Mouse (Mus musculus) lung, postnatal 36 days (tissue): ENCODE results near the gene Mtx3.
"Not testable (repeated sequence)": the region's sequence is repeated elsewhere in the genome, so short reads cannot be mapped to it uniquely, and the experiment has no call there.

ENCODE experiments used
- DNase-seq: peaks from one replicate; pipeline ENCODE4 v3.0.0; 2022; ENCODE audit warnings: mixed read lengths

The Mtx3 gene

DNA sequence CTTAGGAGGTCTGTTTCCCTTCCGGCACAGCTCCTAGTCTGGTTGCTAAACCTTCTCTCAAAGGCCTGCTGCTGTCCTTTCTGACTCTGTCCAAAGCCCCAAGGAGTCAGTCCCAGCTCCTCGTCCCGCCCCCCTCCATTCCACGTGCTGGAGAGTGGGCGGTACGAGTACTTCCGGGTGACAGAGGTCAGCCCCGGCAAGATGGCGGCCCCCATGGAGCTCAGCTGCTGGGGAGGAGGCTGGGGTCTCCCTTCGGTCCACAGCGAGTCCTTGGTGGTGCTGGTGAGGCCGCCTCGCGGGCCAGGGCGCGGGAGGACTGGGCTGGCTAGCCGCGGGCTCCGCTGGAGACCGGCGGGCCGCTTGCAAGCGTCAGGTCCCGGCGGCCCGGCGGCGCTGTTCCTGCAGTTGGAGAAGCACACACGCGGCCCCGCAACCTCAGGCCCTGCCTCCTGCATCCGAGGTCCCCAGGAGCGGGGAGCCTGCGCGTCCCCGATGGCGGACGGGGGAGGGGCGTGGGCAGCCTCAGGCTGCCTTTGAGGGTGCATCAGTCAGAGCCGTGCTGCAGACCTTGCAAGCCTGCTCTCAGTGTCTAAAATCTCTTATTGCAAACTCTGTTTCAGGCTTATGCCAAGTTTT, at the start of gene Mtx3:
Mtx3 (plus strand) TSS at position 175 of the 636 bp plus-strand sequence.
- peak; percentile 84 for DNase-seq

- no peak for DNase-seq
These were observed 45.7 kb upstream of the Mtx3 start for GRCm38 (mm10) chr13:92798830-92799229.

DNA sequence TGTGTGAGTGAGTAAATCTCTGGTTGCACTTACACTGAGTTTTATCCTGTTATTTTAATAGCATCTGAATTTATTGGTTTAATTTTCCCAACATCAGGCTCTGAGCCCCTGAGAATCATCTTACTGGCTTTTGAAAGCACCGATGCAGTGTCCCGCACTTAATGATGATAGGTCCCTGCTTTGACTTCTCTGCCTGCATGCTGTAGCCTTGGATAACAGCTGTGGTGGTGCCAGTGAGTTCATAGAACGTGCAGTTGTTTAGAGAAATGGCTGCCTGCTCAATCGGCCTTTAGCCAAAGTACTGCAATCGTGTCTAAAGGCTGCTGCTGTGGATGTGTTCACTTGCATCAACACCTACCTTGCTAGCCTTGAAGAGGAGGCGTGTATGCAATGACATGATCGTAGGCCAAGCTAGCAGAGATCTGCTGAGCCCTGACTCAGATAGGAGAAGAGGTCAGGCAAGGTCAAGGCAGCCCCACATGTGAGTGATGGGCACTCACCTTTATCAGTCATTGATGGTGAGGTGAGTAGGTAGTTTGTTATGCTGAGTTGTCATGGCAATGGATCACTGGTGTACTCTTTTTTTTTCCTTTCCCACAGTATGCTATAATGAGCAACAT, 45.1 kb upstream of the Mtx3 start:
- DNase-seq, result no peak

DNA sequence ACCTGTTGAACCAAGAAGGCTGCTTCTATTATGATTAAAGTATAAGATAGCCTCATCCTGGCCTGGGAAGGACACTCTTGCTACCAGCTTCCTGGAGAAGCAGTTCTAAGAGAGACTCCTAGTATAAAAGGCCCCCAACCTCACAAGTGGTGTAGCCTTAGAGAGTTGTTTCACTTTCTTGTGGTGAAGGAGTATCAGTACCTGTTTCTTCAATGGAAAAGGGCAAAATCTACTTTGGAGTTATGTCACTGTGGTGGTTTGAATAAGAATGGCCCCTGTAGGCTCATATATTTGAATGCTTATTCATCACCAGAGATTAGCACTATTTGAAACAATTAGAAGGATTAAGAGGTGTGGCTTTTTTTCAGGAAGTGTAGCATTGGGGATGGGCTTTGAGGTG, 37.8 kb upstream of the Mtx3 start:
- DNase-seq, result no peak

DNA sequence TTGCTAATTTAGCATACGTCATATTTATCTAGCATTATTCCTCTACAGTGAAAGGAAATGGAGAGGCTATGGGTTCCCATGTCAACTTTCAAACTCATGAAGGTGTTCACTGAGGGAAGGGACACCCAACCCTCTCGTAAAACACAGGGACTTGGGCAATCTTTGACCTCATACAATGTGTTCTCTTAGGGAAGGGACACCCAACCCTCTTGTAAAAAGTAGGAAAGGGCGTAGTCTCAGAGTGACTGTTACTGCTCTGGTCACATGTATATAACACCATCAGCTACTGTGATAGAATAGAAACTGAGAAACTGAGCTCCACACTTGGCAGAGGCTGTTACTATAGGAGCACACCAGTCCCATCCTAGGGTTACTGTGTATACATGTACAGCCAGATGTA, 36.7 kb upstream of the Mtx3 start:
- DNase-seq, result no peak

GRCm38 (mm10) chr13:92810592-92810991, 34.0 kb upstream of the Mtx3 start:
- not testable (repeated sequence) for DNase-seq

- no peak for DNase-seq
These were observed 28.2 kb upstream of the Mtx3 start for GRCm38 (mm10) chr13:92816329-92816728.

DNA sequence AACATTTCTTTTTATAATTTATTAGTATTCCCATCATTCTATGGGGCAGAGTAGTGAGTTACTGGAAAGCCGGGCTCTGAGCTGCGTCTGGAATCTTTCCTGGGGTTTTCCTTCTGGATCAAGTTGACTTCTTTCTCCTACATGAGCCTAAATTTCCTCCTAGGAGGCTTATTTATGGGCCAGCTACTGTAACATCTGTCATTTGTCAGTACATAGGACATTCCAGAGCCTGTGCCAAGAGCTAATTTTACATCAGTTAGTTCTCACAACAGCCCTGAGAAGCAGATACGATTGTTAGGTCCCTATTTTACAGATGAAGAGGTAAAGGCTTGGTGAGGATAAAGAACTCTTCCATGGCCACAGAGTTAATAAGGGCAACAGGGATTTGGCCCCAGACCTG, 27.2 kb upstream of the Mtx3 start:
- DNase-seq, result no peak

DNA sequence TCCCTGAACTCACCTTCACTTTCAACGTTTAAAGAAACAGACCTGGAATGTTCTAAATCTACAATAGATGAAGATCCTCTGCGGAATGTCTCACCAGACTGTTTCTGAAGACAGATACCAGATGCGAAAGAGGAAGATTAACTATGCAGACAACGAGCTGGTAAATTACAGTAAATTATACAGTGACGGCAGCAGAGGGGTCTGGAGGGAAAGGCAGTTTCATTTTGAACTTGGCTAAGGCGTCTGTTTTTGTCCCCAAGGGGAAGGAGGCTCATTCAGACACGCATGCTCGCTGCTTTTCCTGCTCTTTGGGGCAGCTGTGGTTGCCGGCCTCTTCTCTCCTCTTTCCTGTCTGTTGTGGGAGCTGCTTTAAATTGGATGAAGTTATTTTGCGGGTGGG, 15.7 kb upstream of the Mtx3 start:
- DNase-seq, result no peak

DNA sequence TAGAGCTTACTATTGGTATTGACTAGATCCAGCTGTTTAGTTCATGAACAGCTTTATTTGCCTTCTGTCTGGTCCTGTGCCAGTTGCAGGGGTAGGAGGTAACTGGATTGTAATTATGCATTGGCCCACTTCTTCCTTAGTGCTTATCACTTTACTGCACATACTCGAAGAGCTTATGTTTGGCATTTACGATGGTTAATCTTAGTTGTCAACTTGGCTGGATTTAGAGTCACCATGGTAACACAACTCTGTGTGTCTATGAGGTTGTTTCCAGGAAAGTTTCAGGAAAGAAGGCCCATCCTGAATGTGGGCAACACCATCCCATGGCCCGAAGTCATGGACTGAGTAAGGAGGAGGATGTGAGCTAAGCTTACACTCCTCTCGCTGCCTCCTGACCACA, 11.4 kb upstream of the Mtx3 start:
- no peak for DNase-seq

- no peak for DNase-seq
These were observed 1.9 kb downstream of the Mtx3 start for GRCm38 (mm10) chr13:92846438-92846837.

- DNase-seq, result no peak
These were observed 2.8 kb downstream of the Mtx3 start for GRCm38 (mm10) chr13:92847336-92847735.

DNA sequence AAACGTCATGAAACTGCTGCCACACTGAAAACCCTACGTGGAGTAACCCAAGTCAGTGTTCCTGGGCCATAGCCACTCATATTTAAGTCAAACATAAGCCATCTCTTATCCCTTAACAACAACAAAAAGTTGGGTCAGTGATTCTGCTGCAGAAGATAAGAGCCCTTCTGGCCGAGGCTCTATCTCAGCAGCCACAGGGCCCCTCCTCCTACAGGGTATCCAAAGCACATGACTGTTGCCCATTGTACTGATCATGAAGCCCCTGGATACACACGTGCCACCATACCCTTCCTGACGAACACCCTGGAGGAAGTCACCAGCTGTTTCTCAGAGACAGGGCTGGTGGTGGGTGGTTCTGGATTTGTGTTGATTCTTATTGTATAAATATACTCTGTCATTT, 3.4 kb downstream of the Mtx3 start:
- DNase-seq, result no peak

DNA sequence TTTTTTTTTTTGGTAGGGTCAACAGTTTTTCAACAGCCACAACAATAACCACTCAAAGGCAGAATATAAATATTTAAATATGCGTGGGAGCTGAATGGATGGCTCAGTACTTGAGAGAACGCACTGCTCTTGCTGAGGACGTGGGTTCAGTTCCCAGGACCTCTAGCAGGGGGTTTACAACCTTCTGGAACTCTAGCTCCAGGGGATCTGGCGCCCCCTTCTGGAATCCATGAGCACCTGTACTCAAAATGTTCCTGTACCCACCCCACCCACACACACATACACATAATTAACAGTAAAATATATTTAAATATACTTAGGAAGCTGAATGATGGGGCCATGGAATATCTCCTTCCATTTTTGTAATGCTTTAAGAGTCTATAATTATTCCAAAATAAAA, 11.3 kb downstream of the Mtx3 start:
- no peak for DNase-seq

DNA sequence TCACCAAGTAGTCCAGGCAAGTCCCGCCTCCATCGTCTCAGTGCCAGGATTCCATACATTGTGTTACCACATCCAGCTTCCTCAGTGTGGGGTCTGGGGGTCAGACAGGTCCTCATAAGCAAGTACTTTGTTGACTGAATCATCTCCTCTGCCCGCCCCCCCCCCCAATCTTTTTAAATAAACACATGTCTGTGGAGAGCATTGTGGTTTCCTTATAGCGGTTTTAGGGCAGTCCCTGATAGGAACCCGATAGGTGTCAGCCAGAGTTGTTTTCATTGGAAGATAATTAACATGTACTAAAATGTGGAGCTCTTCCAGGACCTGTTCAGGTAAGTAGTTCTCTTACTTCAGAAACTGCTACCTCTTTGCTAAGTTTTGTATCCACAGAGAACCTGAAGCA, 14.2 kb downstream of the Mtx3 start:
- no peak for DNase-seq

DNA sequence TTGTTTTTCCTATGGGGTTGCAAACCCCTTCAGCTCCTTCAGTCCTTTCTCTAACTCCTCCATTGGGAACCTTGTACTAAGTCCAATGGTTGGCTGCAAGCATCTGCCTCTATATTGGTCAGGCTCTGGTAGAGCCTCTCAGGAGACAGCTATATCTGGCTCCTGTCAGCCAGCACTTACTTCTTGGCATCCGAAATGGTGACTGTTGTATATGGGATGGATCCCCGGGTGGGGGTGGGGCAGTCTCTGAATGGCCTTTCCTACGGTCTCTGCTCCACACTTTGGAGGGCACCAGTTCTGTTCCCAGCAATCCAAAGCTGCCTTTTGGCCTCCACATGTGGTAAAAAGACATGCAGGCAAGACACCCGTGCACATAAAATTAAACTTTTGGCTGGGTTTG, 15.4 kb downstream of the Mtx3 start:
- no peak for DNase-seq

GRCm38 (mm10) chr13:92865358-92865757, 20.8 kb downstream of the Mtx3 start:
- no peak for DNase-seq

GRCm38 (mm10) chr13:92866680-92867079, 22.1 kb downstream of the Mtx3 start:
- no peak for DNase-seq

GRCm38 (mm10) chr13:92879514-92879913, 35.0 kb downstream of the Mtx3 start:
- no peak for DNase-seq

DNA sequence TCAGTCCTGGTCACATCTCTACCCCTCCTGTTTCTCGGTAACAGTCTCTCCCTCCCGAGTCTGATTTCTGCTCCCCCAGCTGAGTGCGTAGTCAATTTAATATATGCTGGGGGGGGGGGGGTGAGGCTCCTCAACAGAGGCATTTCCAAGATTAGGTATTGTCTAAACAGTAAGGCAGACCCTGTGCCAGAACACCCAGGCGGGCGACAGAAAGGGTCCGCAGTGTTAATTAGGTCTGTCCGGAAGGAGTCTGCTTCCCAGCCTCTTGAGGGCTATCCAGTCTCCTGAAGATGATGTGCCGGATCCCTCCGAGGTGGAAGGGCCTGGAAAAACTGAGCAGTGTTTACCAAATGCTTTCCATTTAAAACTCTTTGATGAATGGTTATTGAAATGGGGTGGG, 35.4 kb downstream of the Mtx3 start:
- no peak for DNase-seq

- no peak for DNase-seq
These were observed 36.0 kb downstream of the Mtx3 start for GRCm38 (mm10) chr13:92880589-92880988.

- no peak for DNase-seq
These were observed 37.9 kb downstream of the Mtx3 start for GRCm38 (mm10) chr13:92882271-92882985.

DNA sequence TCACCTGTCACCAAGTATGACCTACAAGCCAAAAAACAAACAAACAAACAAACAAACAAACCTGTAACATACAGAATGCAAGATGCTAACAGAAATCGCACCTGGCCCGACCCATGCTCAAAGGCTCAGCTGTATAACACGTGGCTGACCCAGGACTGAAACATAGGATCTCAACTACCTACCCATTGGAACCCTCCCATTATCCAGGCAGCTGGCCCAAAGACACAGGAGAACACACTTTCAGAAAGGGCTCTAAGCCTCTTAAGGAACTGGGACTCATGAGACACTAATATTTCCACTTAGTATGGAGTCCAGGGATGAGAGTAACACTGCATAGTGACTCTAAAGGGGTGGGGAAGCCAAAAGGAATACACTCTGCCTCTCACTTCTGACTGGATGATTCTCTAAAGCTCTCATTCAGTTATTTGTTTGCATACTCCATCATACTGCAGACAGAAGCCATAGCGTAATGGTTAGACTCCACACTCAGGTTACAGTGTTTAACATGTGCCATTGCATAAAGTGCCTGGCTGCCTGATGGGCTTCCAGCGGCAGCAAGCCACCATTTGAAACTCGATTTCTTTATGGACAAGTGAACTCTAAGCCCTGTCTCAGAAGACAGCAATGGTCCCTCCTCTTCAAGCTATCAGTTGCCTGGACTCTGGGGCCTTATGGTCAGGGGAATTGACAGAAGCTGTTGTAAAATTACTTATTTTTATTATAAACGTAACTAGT, 38.6 kb downstream of the Mtx3 start:
- DNase-seq, result no peak

DNA sequence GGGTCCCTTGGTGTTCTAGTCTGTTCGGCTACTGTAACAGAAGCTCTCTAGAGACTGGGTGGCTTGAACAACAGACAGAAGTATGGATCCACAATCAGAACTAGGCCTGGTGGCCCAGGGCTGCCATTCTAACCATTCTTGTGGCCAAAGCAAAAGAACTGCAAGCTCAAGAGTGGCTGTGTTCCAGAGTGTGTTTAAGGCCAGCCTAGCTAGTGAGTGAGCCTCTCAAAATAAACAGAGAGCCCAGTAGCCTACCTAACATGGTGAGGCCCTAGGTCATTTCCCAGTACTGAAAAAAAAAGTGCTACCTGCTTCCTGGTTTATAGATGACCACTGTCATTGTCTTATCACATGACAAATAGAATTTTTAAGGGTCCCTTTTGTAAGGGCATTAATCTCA, 39.6 kb downstream of the Mtx3 start:
- DNase-seq, result no peak
